Mouse (Mus musculus) adrenal gland, adult (tissue): ENCODE results near the gene Myf6.

Experiments used
- DNase-seq, 2 experiments: peaks; one replicate each; pipeline ENCODE4 v3.0.0; 2022 to 2023; ENCODE audit warnings: low spot score in 1 of 2; ENCODE audit not compliant: inconsistent age in 2 of 2

Gene Myf6

DNA sequence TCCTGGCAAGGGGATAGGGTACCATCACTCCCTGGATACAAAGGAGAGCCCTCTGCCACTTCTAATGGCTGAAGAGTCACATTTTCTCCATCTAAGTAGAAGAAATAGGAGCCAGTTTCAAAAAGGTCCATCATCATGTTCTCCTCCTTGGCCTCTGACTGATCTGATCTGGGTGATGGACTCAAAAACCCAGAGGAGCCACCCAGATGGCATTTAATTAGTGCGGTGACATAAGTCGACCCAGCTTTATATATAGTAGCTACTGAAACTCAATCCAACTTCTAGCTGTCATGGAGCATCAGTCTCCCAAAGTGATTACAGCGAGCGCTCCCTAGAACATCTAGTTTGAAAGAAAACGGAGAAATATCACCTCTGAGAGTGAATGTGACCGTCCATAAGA, at the start of gene Myf6:
Gene Myf6 (minus strand): TSS at position 170 of the 400 bp plus-strand sequence.
- no peak for DNase-seq

DNA sequence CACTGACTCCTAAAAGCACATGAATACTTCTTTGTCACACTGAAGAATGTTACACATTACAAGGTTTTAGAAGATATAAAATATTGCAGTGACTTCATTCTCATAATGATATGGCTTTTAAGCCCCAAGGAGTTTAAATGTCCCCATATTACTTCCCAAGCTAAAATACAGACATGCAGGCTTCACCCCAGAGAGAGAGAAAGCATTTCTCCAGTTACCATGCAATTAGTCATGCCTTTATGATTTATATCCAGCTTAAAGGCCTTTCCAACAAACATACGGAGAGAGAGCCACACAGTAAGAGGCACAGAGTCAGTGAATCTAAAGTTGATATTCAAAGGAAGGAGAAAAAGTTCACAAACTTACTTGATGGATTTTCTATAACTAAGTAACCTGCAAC, 48.5 kb upstream of the Myf6 start:
- DNase-seq, result no peak

- DNase-seq, result no peak
These were observed 34.2 kb upstream of the Myf6 start for GRCm38 (mm10) chr10:107528758-107529157.

GRCm38 (mm10) chr10:107519216-107519615, 24.7 kb upstream of the Myf6 start:
- no peak for DNase-seq

DNA sequence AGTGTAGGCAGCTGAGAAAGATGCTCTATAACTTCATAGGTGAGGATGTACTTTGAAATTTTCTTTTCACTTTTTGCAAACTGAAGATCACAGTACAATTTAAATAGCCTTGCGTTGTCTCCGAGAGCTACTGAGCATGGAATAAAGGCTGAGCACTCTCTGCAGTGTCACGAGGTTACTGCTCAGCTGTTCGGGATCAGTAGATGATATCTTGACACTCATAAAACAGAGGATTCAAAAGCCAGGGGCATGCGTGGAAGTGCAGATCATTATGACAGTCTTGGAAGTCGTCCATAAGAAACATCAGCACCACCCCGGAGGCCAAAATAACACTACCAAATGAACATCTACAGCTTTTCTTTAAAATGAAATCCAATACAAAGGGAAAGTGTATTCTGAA, 22.1 kb upstream of the Myf6 start:
- no peak for DNase-seq

DNA sequence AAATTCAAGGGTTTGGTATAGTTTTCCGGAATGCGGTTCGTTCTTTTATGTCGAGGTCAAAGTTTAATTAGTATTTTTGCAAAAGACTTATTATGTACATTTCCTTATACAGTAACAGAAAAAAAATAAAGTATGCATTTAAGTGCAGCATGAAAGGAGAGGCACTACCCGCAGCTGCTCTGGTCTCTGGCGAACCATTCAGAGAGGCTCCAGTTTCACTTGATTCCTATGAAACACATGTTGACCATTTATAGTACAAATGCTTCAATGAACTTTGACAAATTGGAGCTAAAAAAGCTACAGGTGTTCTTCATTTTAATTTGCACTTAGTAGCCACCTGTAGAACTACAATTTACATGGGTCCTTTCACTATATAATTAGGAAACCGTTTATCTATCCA, 20.2 kb upstream of the Myf6 start:
- no peak for DNase-seq

DNA sequence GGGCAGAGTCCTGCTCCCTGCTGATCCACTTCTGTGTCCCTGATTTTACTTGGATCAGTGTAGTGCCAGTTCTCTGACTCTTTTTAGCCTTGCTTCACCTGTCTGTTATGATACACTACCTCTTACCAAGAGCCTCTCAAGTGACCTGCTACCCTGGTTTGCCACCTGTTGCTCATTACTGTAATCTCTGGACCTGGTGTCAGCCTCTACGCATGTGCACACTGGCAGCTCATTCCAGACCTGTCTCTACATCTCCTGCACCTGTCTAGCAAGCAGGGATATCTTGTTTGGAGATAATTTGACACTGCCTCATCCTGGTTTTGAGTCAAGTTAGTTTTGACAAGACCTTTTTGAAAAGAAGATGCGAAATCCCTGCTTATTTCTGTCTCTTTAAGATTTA, 11.9 kb upstream of the Myf6 start:
- DNase-seq, result no peak

GRCm38 (mm10) chr10:107503430-107503829, 8.9 kb upstream of the Myf6 start:
- DNase-seq, result no peak

GRCm38 (mm10) chr10:107502193-107502592, 7.7 kb upstream of the Myf6 start:
- no peak for DNase-seq

- no peak for DNase-seq
These were observed 5.1 kb upstream of the Myf6 start for GRCm38 (mm10) chr10:107499656-107500055.

DNA sequence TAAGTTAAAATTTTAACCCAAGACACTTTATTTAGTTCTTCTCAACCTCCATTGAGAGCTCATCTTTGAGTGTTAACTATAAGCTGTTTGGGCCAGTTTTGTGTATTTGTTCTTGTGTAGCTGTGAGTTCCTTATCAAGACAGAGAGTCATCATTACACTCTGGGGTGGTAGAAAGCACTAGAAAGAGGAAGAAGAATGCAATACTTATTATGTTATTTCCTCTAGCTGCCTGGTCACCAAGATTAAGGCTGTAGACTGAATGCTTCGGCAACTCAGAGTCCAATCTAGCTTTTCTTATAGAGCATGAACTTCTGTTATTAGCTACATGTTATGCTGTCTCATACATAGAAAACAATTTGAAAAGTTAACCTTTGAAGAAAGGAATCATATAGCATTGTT, 1.9 kb upstream of the Myf6 start:
- no peak for DNase-seq

GRCm38 (mm10) chr10:107493580-107494474, 710 bp downstream of the Myf6 start:
- no peak for DNase-seq

- DNase-seq, result no peak
These were observed 1.5 kb downstream of the Myf6 start for GRCm38 (mm10) chr10:107492867-107493579.

GRCm38 (mm10) chr10:107488654-107489315, 5.8 kb downstream of the Myf6 start:
- no peak for DNase-seq

DNA sequence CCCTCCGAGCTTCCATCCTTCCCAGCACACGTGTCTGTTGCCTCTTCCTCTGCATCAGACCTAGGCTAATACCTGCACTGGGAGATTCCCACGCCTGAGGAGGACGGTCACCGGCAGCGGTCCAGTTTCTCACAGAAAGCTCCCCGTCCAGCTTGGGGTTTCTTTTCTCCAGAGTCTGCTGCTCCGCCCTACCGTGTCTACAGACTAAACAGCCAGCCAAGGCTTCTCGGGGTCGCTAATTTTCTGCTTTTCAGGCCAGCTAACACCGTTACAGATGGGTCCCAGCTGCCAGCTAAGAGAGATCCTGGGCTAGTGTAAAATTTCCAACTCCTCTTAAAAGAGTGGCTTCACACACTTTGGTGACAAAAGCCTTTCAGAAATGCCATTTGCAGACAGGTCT, 7.8 kb downstream of the Myf6 start:
- DNase-seq, result no peak

DNA sequence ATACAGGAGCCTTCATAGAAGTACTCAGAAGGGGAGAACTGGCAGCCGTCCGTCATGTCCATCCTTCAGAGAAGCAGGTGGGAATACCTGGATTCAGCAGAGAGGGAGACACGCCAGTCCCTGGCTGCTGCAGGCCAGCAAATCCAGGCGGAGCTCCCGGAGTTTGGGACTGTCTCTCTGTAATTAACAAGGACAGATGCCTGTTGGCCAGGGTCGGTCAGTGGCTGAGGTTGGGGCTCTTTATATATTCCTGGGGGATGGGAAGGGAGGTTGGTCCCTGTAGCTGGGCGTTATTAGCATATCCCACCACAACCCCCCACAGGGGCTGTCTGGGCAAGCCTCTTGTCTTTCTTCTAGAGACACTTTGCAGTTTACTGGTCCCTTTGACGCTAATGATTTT, 8.7 kb downstream of the Myf6 start, which contains the start of gene Myf5:
Gene Myf5 (minus strand): TSS at position 265 of the 400 bp plus-strand sequence.
- DNase-seq, result no peak

DNA sequence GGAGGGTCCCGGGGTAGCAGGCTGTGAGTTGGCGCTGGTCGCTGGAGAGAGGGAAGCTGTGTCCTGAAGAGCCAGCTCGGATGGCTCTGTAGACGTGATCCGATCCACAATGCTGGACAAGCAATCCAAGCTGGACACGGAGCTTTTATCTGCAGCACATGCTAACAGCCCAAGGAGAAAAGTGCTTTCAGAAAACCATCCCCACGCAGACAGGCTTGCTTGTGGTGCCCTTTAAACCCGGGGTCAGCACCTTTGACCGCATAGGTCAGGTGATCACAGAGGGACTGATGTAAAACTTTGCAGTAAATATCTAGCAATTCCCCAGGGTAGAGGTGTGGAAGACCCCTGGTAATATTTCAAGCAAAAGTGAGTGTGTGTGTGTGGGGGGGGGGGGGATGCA, 10.5 kb downstream of the Myf6 start:
- no peak for DNase-seq

- DNase-seq, result no peak
These were observed 21.0 kb downstream of the Myf6 start for GRCm38 (mm10) chr10:107473497-107473896.

DNA sequence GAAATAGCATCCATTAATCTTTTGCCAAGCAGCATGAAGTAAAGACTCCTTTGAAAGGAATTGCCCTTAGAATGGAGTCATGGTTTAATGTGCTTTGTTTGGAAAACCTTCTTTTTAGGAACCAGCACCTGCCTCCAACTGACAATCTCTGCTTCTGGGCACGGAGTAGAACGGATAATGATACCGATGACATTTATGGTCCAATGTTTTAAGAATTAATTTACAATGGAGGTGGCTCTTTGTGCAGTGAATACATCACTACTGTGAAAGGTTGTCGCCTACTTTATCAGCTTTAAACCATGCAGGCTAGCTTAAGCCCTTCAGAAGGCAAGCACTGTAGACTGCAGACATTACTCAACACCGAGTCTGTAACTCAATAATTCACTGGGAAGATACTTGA, 22.8 kb downstream of the Myf6 start:
- DNase-seq, result no peak

DNA sequence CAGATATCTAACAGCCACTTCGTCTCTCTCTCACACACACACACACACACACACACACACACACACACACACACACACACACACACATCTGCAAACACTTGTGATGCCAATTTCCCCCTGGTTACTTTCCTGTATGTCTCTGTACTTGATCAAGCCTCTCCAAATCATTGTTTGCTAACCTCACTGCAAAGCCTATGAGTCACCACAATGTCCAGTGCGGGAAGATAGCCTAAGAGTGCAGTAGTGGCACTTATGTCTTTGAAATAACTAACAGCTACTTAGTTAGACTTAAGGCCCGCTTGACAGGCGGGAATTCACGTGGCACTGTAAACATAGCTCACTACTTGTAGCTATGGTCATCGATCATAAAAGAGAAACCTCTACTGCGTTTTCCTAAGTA, 26.7 kb downstream of the Myf6 start:
- DNase-seq, result no peak

- DNase-seq, result no peak
These were observed 44.8 kb downstream of the Myf6 start for GRCm38 (mm10) chr10:107449496-107450330.
